Mouse (Mus musculus): ENCODE measurements around the gene Gm21981. TPM values are rescaled to one million over a fixed set of nuclear protein-coding genes. Genes with fewer than 3 reads are reported as not detected.

Gm21981 gene
- polyA plus RNA-seq, 1 experiment from 2014 or later: 1.4 TPM

DNA sequence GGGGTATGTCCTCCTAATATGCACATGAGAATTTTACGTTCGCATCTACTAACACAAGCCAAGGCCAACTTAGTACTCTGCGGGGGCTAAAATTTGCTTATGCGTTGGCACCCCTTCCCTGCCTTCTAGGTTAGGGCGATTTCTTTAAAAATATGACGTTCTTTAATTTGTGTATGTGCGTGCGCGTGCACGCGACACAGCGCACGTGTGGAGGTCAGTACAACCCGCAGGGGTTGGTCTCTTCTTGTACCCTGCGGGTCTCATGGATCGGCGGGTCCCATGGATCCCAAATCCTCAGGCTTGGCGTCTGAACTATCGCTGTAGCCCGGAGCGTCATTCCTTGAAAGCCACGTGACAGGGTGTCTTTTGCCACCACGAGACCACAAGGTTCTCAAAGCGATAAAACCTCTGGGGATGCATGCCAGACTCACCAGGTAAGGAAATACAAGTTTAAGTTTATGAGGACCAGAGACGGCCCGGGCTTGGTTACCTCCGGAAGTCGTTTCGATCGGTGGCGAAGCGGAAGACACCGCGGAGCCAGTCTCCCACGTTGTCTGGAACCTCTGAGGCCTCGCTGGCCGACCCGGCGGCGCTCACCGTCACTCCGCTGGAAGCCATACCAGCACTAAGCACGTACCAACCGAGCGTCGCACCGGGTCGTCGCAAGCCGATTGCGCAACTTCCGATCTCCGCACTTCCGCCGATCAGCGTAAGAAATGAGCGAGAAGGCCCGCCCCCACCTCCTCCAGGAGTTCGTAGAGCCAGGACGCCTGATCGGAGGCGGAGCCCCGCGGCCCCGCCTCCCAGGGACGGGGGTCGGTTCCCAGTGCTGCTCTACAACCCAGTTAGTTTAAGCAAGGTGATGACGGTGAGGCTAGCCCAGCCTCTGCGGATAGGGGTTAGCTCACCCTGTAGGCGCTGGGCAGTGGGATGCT, 6.6 kb downstream of the Gm21981 start:
- under 1% methylated on average over 70 of the region's 70 CpGs for WGBS
- Histone ChIP-seq H3K4me1 (replicated peaks; ENCODE audit: control insufficient read depth, insufficient read depth, low read length) (peaks cover 9% of the 10 kb centered on the region), H3K36me3 (ENCODE audit: control insufficient read depth, insufficient read depth, low read length) (0 out of 2 replicates have a peak, but pooled peaks cover 3% of the 10 kb centered on the region), H3K27ac (ENCODE audit: low read depth, low read length) (peak overlapping the region; percentile 81), H3K4me3 (ENCODE audit: low read depth, low read length) (peak overlapping the region; percentile 83), H3K9ac (ENCODE audit: low read depth, low read length) (peak overlapping the region; percentile 86), H3K9me3 (ENCODE audit: control insufficient read depth, low read length) (no peaks in the 10 kb centered on the region), H3K27me3 (ENCODE audit: control insufficient read depth, insufficient read depth, low read length) (no peaks in the 10 kb centered on the region), H3K4me2 (replicated peaks; ENCODE audit: low read depth, low read length) (peak overlapping the region; percentile 93)
- ATAC-seq (ENCODE audit: low FRiP score): peak; percentile 92
- DNase-seq (ENCODE audit: low spot score): peak; percentile 98

GRCm38 (mm10) chr17:47682836-47683235, 11.4 kb downstream of the Gm21981 start:
- Histone ChIP-seq H3K9me3 (ENCODE audit: control insufficient read depth, low read length) (no peaks in the 10 kb centered on the region), H3K27ac (ENCODE audit: low read depth, low read length) (no peak overlapping the region), H3K4me3 (ENCODE audit: low read depth, low read length) (no peak overlapping the region), H3K9ac (ENCODE audit: low read depth, low read length) (no peak overlapping the region), H3K27me3 (ENCODE audit: control insufficient read depth, insufficient read depth, low read length) (no peaks in the 10 kb centered on the region), H3K4me2 (replicated peaks; ENCODE audit: low read depth, low read length) (no peak overlapping the region), H3K36me3 (ENCODE audit: control insufficient read depth, insufficient read depth, low read length) (peaks cover 11% of the 10 kb centered on the region; the same call in 1 of the 2 replicates), H3K4me1 (replicated peaks; ENCODE audit: control insufficient read depth, insufficient read depth, low read length) (peaks cover 6% of the 10 kb centered on the region)
- ATAC-seq (ENCODE audit: low FRiP score): no peak
- WGBS: 90% methylated on average over 4 of the region's 4 CpGs
- no peak for DNase-seq (ENCODE audit: low spot score)

GRCm38 (mm10) chr17:47678702-47679101, 15.6 kb downstream of the Gm21981 start:
- ATAC-seq (ENCODE audit: low FRiP score) (no peak), DNase-seq (ENCODE audit: low spot score) (no peak)
- H3K4me3 ChIP-seq (ENCODE audit: low read depth, low read length): no peak overlapping the region
- no peak overlapping the region for H3K4me2 ChIP-seq (replicated peaks; ENCODE audit: low read depth, low read length)
- no peaks in the 10 kb centered on the region for H3K9me3 ChIP-seq (ENCODE audit: control insufficient read depth, low read length)
- H3K4me1 ChIP-seq (replicated peaks; ENCODE audit: control insufficient read depth, insufficient read depth, low read length): no peaks in the 10 kb centered on the region
- peaks cover 8% of the 10 kb centered on the region; the same call in 1 of the 2 replicates for H3K36me3 ChIP-seq (ENCODE audit: control insufficient read depth, insufficient read depth, low read length)
- WGBS: 91% methylated on average over 5 of the region's 5 CpGs
- no peak overlapping the region for H3K9ac ChIP-seq (ENCODE audit: low read depth, low read length)
- H3K27me3 ChIP-seq (ENCODE audit: control insufficient read depth, insufficient read depth, low read length): no peaks in the 10 kb centered on the region
- H3K27ac ChIP-seq (ENCODE audit: low read depth, low read length): no peak overlapping the region

- Histone ChIP-seq H3K27me3 (ENCODE audit: control insufficient read depth, insufficient read depth, low read length) (no peaks in the 10 kb centered on the region; the same call in 1 of the 2 replicates), H3K4me3 (ENCODE audit: low read depth, low read length) (no peak overlapping the region), H3K4me1 (replicated peaks; ENCODE audit: control insufficient read depth, insufficient read depth, low read length) (peaks cover 3% of the 10 kb centered on the region), H3K27ac (ENCODE audit: low read depth, low read length) (no peak overlapping the region), H3K4me2 (replicated peaks; ENCODE audit: low read depth, low read length) (no peak overlapping the region), H3K36me3 (ENCODE audit: control insufficient read depth, insufficient read depth, low read length) (peaks cover 8% of the 10 kb centered on the region; the same call in 1 of the 2 replicates), H3K9me3 (ENCODE audit: control insufficient read depth, low read length) (no peaks in the 10 kb centered on the region), H3K9ac (ENCODE audit: low read depth, low read length) (no peak overlapping the region)
- WGBS: 91% methylated on average over 5 of the region's 5 CpGs
- DNase-seq (ENCODE audit: low spot score) (no peak), ATAC-seq (ENCODE audit: low FRiP score) (no peak)
Observed at GRCm38 (mm10) chr17:47678238-47678637, 16.0 kb downstream of the Gm21981 start.

- H3K9ac ChIP-seq (ENCODE audit: low read depth, low read length): no peak overlapping the region
- H3K27me3 ChIP-seq (ENCODE audit: control insufficient read depth, insufficient read depth, low read length): peaks cover 5% of the 10 kb centered on the region; the same call in 1 of the 2 replicates
- no peak for ATAC-seq (ENCODE audit: low FRiP score)
- H3K27ac ChIP-seq (ENCODE audit: low read depth, low read length): no peak overlapping the region
- peaks cover 8% of the 10 kb centered on the region; the same call in 1 of the 2 replicates for H3K36me3 ChIP-seq (ENCODE audit: control insufficient read depth, insufficient read depth, low read length)
- 24% methylated on average over 9 of the region's 9 CpGs for WGBS
- H3K9me3 ChIP-seq (ENCODE audit: control insufficient read depth, low read length): no peaks in the 10 kb centered on the region
- H3K4me3 ChIP-seq (ENCODE audit: low read depth, low read length): no peak overlapping the region
- peak; percentile 86 for DNase-seq (ENCODE audit: low spot score)
- H3K4me1 ChIP-seq (replicated peaks; ENCODE audit: control insufficient read depth, insufficient read depth, low read length): peaks cover 9% of the 10 kb centered on the region
- no peak overlapping the region for H3K4me2 ChIP-seq (replicated peaks; ENCODE audit: low read depth, low read length)
Observed at GRCm38 (mm10) chr17:47676581-47676980, 17.7 kb downstream of the Gm21981 start.

GRCm38 (mm10) chr17:47672311-47673111, 21.7 kb downstream of the Gm21981 start:
- peaks cover 7% of the 10 kb centered on the region; the same call in 1 of the 2 replicates for H3K27me3 ChIP-seq (ENCODE audit: control insufficient read depth, insufficient read depth, low read length)
- H3K9ac ChIP-seq (ENCODE audit: low read depth, low read length): peak overlapping the region; percentile 59
- H3K9me3 ChIP-seq (ENCODE audit: control insufficient read depth, low read length): no peaks in the 10 kb centered on the region
- H3K4me3 ChIP-seq (ENCODE audit: low read depth, low read length): peak overlapping the region; percentile 35
- DNase-seq (ENCODE audit: low spot score) (peak; percentile 78), ATAC-seq (ENCODE audit: low FRiP score) (peak; percentile 71)
- peaks cover 9% of the 10 kb centered on the region for H3K4me1 ChIP-seq (replicated peaks; ENCODE audit: control insufficient read depth, insufficient read depth, low read length)
- 4% methylated on average over 64 of the region's 68 CpGs for WGBS
- peak overlapping the region; percentile 78 for H3K4me2 ChIP-seq (replicated peaks; ENCODE audit: low read depth, low read length)
- H3K27ac ChIP-seq (ENCODE audit: low read depth, low read length): no peak overlapping the region
- H3K36me3 ChIP-seq (ENCODE audit: control insufficient read depth, insufficient read depth, low read length): no peaks in the 10 kb centered on the region

GRCm38 (mm10) chr17:47671988-47672310, 22.3 kb downstream of the Gm21981 start:
- ATAC-seq (ENCODE audit: low FRiP score): peak; percentile 44; the same call in 1 of the 2 replicates
- 12% methylated on average over 14 of the region's 14 CpGs for WGBS
- H3K9me3 ChIP-seq (ENCODE audit: control insufficient read depth, low read length): no peaks in the 10 kb centered on the region
- peaks cover 7% of the 10 kb centered on the region; the same call in 1 of the 2 replicates for H3K27me3 ChIP-seq (ENCODE audit: control insufficient read depth, insufficient read depth, low read length)
- DNase-seq (ENCODE audit: low spot score): no peak
- no peaks in the 10 kb centered on the region for H3K36me3 ChIP-seq (ENCODE audit: control insufficient read depth, insufficient read depth, low read length)
- peaks cover 9% of the 10 kb centered on the region for H3K4me1 ChIP-seq (replicated peaks; ENCODE audit: control insufficient read depth, insufficient read depth, low read length)
- no peak overlapping the region for H3K27ac ChIP-seq (ENCODE audit: low read depth, low read length)
- H3K4me3 ChIP-seq (ENCODE audit: low read depth, low read length): peak overlapping the region; percentile 35
- peak overlapping the region; percentile 59 for H3K9ac ChIP-seq (ENCODE audit: low read depth, low read length)
- peak overlapping the region; percentile 78 for H3K4me2 ChIP-seq (replicated peaks; ENCODE audit: low read depth, low read length)

- Histone ChIP-seq H3K36me3 (ENCODE audit: control insufficient read depth, insufficient read depth, low read length) (no peaks in the 10 kb centered on the region), H3K27ac (ENCODE audit: low read depth, low read length) (no peak overlapping the region), H3K4me2 (replicated peaks; ENCODE audit: low read depth, low read length) (no peak overlapping the region), H3K9ac (ENCODE audit: low read depth, low read length) (no peak overlapping the region), H3K27me3 (ENCODE audit: control insufficient read depth, insufficient read depth, low read length) (peaks cover 7% of the 10 kb centered on the region; the same call in 1 of the 2 replicates), H3K4me3 (ENCODE audit: low read depth, low read length) (no peak overlapping the region), H3K4me1 (replicated peaks; ENCODE audit: control insufficient read depth, insufficient read depth, low read length) (peaks cover 9% of the 10 kb centered on the region), H3K9me3 (ENCODE audit: control insufficient read depth, low read length) (no peaks in the 10 kb centered on the region)
- 79% methylated on average over 4 of the region's 4 CpGs for WGBS
- no peak for DNase-seq (ENCODE audit: low spot score)
- no peak for ATAC-seq (ENCODE audit: low FRiP score)
Observed at GRCm38 (mm10) chr17:47669166-47669565, 25.1 kb downstream of the Gm21981 start.

Measured in hindbrain, embryonic 11.5 days (tissue).